Mouse (Mus musculus) liver, embryonic 14.5 days (tissue): ENCODE data around the gene Ttc32.

Source experiments
- CTCF ChIP-seq: IDR thresholded peaks from 2 replicates; pipeline ENCODE4 v1.5.1; 2016; ENCODE audit warnings: antibody characterized with exemption, low read depth, control low read depth
- EP300 ChIP-seq: IDR thresholded peaks from 2 replicates; pipeline ENCODE4 v1.6.1; 2016; ENCODE audit warnings: antibody characterized with exemption, low read depth

- TF ChIP-seq CTCF (peak; percentile 28; the same call in 1 of the 2 replicates), EP300 (no peak)
Measured at GRCm38 (mm10) chr12:9023031-9023430, 6.8 kb upstream of the Ttc32 start.
